Mouse (Mus musculus) lung, embryonic 16.5 days (tissue): Measurements from ENCODE around the gene Fggy. TPM values are rescaled to one million over a fixed set of nuclear protein-coding genes. Genes with fewer than 3 reads are reported as not detected.

ENCODE experiments used
- ATAC-seq: fragments of 200-750 bp; cut with Nextera tagmentation; 2 replicates; pipeline ENCODE4 v1.8.0; 2017; ENCODE audit warnings: low read depth, mild to moderate bottlenecking, moderate library complexity
- H3K27ac ChIP-seq: fragments of 300-500 bp; sonication (generic); 2 replicates; pipeline ENCODE4 v1.5.1; 2014; ENCODE audit warnings: mild to moderate bottlenecking, control low read depth, low read length
- H3K27me3 ChIP-seq: fragments of 300-500 bp; sonication (generic); 2 replicates; pipeline ENCODE4 v1.6.1; 2014; ENCODE audit warnings: low read depth, low read length, mixed read lengths; ENCODE audit not compliant: control insufficient read depth, insufficient read depth
- H3K36me3 ChIP-seq: fragments of 300-500 bp; sonication (generic); 2 replicates; pipeline ENCODE4 v1.6.1; 2014; ENCODE audit warnings: low read length; ENCODE audit not compliant: control insufficient read depth, insufficient read depth
- H3K4me1 ChIP-seq: fragments of 300-500 bp; sonication (generic); replicated peaks from 2 replicates; pipeline ENCODE4 v1.6.1; 2014; ENCODE audit warnings: low read length, mixed read lengths; ENCODE audit not compliant: control insufficient read depth, insufficient read depth
- H3K4me2 ChIP-seq: fragments of 300-500 bp; sonication (generic); 2 replicates; pipeline ENCODE4 v1.6.1; 2014; ENCODE audit warnings: low read depth, low read length, control low read depth
- H3K4me3 ChIP-seq: fragments of 300-500 bp; sonication (generic); 2 replicates; pipeline ENCODE4 v1.5.1; 2014; ENCODE audit warnings: mild to moderate bottlenecking, low read length, control low read depth
- H3K9ac ChIP-seq: fragments of 300-500 bp; sonication (generic); 2 replicates; pipeline ENCODE4 v1.6.1; 2014; ENCODE audit warnings: low read length, control low read depth
- H3K9me3 ChIP-seq: fragments of 300-500 bp; sonication (generic); 2 replicates; pipeline ENCODE4 v1.6.1; 2016; ENCODE audit warnings: low read length; ENCODE audit not compliant: control insufficient read depth
- WGBS: fragments of 180-500 bp; shearing (Covaris S2); extraction: QIAGEN DNeasy Blood & Tissue Kit; methylation state at CpG from one replicate; pipeline ENCODE4 v1.1.7; 2014; 5-methylcytosine and 5-hydroxymethylcytosine counted together
- polyA plus RNA-seq: library from polyadenylated mRNA; unstranded; fragments of >200 nt; fragmentation: Nextera tagmentation; extraction: Ambion mirVana; gene quantifications from 2 replicates; pipeline ENCODE4 v1.2.1, GENCODE M21; 2015

The Fggy gene
- polyA plus RNA-seq, 1 experiment from 2014 or later: 9.6 TPM

DNA sequence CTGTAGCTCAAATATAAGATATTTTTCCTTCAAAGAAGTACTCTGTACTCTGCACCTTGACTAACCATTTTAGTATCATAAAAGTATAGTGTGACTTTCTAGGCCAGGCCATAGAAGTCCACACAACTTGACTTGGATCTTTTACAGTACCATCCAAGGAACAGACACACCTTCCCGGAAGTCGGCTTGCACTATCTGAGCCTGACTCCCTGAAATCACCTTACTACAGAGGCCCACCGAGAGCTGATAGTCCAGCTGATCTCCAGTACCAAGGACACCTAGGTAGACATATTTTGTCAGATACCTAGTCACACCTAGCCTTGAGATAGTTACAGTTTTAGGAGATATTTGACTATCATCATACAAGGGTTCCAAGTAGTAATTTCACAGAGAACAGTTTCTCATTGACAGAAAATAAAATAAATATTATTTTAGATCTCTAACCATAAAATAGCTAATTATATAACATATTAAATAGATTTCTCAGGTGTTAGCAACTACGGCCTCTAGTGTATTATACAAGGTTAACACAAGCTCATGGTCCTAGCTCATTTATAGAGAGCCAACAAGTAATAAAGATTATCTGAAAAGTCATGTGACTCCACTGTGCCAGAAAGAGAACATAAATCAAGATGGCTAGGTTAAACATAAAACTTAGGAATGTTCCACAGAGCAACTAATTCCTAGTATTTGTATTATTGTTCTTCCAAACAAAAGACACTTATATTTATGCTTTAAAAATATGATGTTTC, 15.1 kb upstream of the Fggy start:
- Histone ChIP-seq H3K9ac (no peak overlapping the region), H3K4me3 (no peak overlapping the region), H3K36me3 (no peaks in the 10 kb centered on the region), H3K4me2 (no peak overlapping the region), H3K27me3 (no peaks in the 10 kb centered on the region), H3K9me3 (no peaks in the 10 kb centered on the region), H3K4me1 (no peaks in the 10 kb centered on the region), H3K27ac (no peak overlapping the region)
- WGBS: 87% methylated on average over 4 of the region's 4 CpGs
- no peak for ATAC-seq

GRCm38 (mm10) chr4:95543529-95543928, 13.8 kb upstream of the Fggy start:
- Histone ChIP-seq H3K36me3 (no peaks in the 10 kb centered on the region), H3K27me3 (no peaks in the 10 kb centered on the region), H3K9ac (no peak overlapping the region), H3K4me1 (no peaks in the 10 kb centered on the region), H3K27ac (no peak overlapping the region), H3K4me3 (no peak overlapping the region), H3K4me2 (no peak overlapping the region), H3K9me3 (no peaks in the 10 kb centered on the region)
- no peak for ATAC-seq
- 77% methylated on average over 4 of the region's 4 CpGs for WGBS

- peak overlapping the region; percentile 50 for H3K4me3 ChIP-seq
- peak overlapping the region; percentile 64 for H3K4me2 ChIP-seq
- ATAC-seq: peak; percentile 27
- H3K9ac ChIP-seq: peak overlapping the region; percentile 60
- 17% methylated on average over 16 of the region's 16 CpGs for WGBS
- H3K4me1 ChIP-seq: peaks cover 16% of the 10 kb centered on the region
- H3K9me3 ChIP-seq: no peaks in the 10 kb centered on the region
- peak overlapping the region; percentile 84 for H3K27ac ChIP-seq
- no peaks in the 10 kb centered on the region for H3K36me3 ChIP-seq
- H3K27me3 ChIP-seq: no peaks in the 10 kb centered on the region
These were observed 509 bp upstream of the Fggy start for GRCm38 (mm10) chr4:95556663-95557332.

DNA sequence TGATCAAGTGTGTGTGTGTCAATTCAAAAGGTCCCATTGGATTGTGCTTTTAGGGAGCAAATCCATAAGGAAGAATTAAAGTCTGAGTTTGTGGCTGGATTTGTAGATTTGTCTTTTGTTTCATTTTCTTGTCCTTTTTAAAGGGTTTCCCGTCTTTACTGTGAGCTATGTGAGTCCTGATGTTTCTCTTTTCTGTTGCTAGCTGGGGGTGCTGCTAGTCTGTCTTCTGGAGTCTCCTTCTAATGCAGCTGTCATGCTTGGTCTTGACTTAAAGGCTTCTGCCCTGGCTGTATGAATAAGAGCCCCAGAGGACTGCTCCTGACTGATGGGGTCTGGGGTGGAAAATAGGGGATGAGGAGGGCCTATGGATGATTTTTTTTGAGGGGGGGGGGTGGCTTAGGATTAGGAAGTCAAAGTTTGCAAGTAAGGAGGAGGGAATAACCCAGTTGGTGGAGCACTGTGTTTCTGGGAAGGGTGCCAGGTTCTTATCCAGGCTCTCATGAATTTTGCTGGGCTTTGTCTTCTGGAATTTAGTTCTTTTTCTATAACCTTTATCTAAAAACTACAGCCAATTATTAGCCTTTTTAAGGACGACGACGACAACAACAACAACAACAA, 1.1 kb downstream of the Fggy start:
- H3K9ac ChIP-seq: no peak overlapping the region
- no peaks in the 10 kb centered on the region for H3K9me3 ChIP-seq
- ATAC-seq: no peak
- no peaks in the 10 kb centered on the region for H3K36me3 ChIP-seq
- WGBS: 29% methylated on average over 4 of the region's 4 CpGs
- H3K27ac ChIP-seq: peak overlapping the region; percentile 89
- no peaks in the 10 kb centered on the region for H3K27me3 ChIP-seq
- no peak overlapping the region for H3K4me3 ChIP-seq
- H3K4me2 ChIP-seq: no peak overlapping the region; the same call in 1 of the 2 replicates
- H3K4me1 ChIP-seq: peaks cover 16% of the 10 kb centered on the region

DNA sequence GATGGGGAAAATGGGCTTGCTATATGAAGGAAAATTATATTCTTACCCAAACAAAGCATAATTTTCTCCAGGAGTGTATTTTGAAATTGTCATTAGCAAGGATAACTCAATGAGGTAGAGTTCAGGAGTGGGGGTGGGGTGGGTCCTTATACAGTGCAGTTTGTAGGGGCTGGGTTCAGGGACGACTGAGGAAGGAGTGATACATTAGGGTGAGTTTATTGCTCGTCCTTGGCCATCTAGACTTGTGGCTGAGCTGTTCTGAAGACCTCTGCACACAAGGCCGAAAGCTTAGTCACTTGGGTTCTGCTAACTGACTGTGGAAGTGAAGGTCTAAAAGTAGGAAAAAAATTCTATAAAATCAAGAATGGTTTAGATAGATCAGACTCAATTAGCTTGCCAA, 14.3 kb downstream of the Fggy start:
- no peak overlapping the region for H3K4me2 ChIP-seq
- no peak overlapping the region for H3K9ac ChIP-seq
- H3K4me3 ChIP-seq: no peak overlapping the region
- WGBS: 79% methylated on average over 3 of the region's 3 CpGs
- H3K4me1 ChIP-seq: peaks cover 2% of the 10 kb centered on the region; the same call in 1 of the 2 replicates
- no peak overlapping the region for H3K27ac ChIP-seq
- no peaks in the 10 kb centered on the region for H3K27me3 ChIP-seq
- no peak for ATAC-seq
- H3K9me3 ChIP-seq: no peaks in the 10 kb centered on the region
- H3K36me3 ChIP-seq: no peaks in the 10 kb centered on the region

DNA sequence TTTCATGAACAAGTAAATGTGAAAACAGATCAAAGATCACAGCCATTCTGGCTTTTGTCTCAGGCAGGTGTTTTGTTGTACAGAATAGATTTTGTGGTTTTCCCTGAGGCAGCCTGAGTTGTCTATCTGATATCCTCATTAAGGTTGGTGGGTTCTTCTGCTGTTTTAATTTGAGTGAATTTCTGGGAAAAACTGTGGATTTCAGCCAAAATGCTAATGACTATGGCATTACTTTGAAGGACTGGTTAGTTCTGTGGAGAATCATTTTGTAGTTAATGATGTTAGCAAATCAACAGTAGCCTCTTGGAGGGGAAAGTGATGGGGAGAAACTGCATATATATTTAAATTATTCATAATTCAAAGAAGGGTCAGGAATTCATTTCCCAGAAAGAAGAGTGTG, 16.4 kb downstream of the Fggy start:
- H3K27ac ChIP-seq: no peak overlapping the region
- no peak for ATAC-seq
- no peak overlapping the region for H3K4me2 ChIP-seq
- peaks cover 2% of the 10 kb centered on the region; the same call in 1 of the 2 replicates for H3K4me1 ChIP-seq
- no peak overlapping the region for H3K9ac ChIP-seq
- H3K4me3 ChIP-seq: no peak overlapping the region
- no peaks in the 10 kb centered on the region for H3K27me3 ChIP-seq
- no peaks in the 10 kb centered on the region for H3K9me3 ChIP-seq
- H3K36me3 ChIP-seq: no peaks in the 10 kb centered on the region

DNA sequence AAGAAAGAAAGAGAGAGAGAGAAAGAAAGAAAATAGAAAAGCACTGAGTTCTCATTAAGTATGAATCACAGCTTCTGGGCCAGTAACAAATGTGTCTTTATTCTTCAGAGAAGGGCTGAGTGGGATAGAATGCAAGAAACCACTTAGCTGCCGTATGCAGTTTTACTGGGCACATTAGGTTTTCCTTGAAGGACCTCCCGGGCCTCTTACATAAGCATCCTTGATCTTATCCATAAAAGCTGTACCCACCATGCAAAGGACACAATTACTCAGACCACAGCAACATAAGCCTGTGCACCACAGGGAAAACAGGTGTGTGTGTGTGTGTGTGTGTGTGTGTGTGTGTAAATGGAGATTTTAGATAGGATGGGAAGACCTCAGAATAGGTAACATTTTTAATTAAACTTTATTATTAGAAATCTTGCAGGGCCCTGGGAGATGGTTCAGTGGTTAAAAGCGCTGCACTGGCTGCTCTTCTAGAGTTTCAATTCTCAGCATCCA, 18.2 kb downstream of the Fggy start:
- Histone ChIP-seq H3K27me3 (no peaks in the 10 kb centered on the region), H3K27ac (no peak overlapping the region), H3K4me3 (no peak overlapping the region), H3K4me1 (peaks cover 2% of the 10 kb centered on the region; the same call in 1 of the 2 replicates), H3K9ac (no peak overlapping the region), H3K9me3 (no peaks in the 10 kb centered on the region), H3K4me2 (no peak overlapping the region), H3K36me3 (no peaks in the 10 kb centered on the region)
- no peak for ATAC-seq
- 65% methylated on average over 3 of the region's 3 CpGs for WGBS

DNA sequence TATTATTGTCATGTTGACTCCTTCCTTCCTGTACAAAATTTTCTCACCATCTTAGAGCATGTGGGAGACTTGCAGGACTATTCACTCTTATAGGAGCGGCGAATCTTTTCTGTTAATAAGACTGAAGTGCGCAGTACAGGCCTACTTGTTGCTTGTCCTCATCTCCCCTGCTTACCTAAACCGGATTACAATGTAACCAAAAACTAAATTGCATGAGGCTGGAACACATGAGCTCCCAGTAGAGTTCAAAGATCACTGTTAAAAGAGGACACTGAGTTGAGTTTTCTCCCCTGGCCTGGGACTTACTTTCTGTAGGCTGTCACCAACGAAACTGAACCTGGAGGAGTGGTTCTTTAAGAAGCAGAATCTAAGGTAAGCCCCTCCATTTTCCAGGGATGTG, 21.9 kb downstream of the Fggy start:
- Histone ChIP-seq H3K4me2 (no peak overlapping the region), H3K4me3 (no peak overlapping the region), H3K36me3 (no peaks in the 10 kb centered on the region), H3K9me3 (no peaks in the 10 kb centered on the region), H3K4me1 (no peaks in the 10 kb centered on the region), H3K27ac (no peak overlapping the region), H3K9ac (no peak overlapping the region), H3K27me3 (no peaks in the 10 kb centered on the region)
- ATAC-seq: no peak
- 87% methylated on average over 5 of the region's 5 CpGs for WGBS

DNA sequence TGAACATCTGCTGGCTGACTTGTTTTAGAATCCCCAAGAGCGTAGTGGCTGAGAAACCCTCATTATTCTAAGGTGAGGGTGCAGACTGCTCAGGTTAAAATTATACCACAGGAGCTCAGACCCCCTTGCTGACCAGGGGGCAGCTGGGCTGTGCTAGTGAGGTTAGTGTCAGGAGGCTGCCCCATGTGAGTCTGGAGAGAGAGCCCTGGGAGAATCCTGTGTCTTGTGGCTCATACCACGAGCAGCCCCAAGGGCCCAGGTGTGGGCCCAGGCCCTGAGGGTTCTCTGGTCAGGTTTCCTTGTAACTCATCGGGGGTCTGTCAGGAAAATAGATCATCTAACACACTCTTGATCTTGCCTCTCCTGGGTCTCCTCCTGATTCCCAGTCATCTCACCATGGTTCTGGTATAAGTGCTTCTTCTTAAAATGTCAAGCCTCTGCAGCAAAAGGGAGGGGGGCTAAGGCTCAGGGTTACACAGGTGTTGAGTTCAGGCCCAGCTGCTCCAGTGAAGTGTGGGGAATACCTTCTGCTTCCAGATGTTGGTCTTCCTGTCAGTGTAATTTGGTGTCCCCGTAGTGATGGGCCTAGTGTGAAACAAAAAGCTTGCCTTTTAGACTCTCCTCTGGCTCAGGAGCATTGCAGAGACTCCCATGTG, 26.9 kb downstream of the Fggy start:
- H3K4me1 ChIP-seq: no peaks in the 10 kb centered on the region
- H3K27me3 ChIP-seq: no peaks in the 10 kb centered on the region
- no peak overlapping the region for H3K27ac ChIP-seq
- H3K9me3 ChIP-seq: no peaks in the 10 kb centered on the region
- H3K4me3 ChIP-seq: no peak overlapping the region
- ATAC-seq: no peak
- H3K36me3 ChIP-seq: no peaks in the 10 kb centered on the region
- WGBS: 80% methylated on average over 4 of the region's 4 CpGs
- H3K9ac ChIP-seq: no peak overlapping the region
- H3K4me2 ChIP-seq: no peak overlapping the region
